Mouse (Mus musculus) c-Kit-positive CD71-negative TER-119-negative erythroid progenitor cells, embryonic 14.5 days (primary cell): ENCODE results near the gene Hist2h3c1.
"Not testable (repeated sequence)": the region's sequence is repeated elsewhere in the genome, so short reads cannot be mapped to it uniquely, and the experiment has no call there.

ENCODE experiments used
- DNase-seq: peaks from one replicate; pipeline ENCODE4 v3.0.0-alpha.2; 2013; ENCODE audit warnings: low read depth

Hist2h3c1 gene

GRCm38 (mm10) chr3:96289201-96289600 is 42.7 kb downstream of the Hist2h3c1 start:
- DNase-seq = no peak

- not testable (repeated sequence) for DNase-seq
Measured at GRCm38 (mm10) chr3:96290727-96291126, 44.2 kb downstream of the Hist2h3c1 start.

- DNase-seq = no peak
Measured at GRCm38 (mm10) chr3:96292641-96293040, 46.2 kb downstream of the Hist2h3c1 start.

- no peak for DNase-seq
Measured at GRCm38 (mm10) chr3:96293368-96293767, 46.9 kb downstream of the Hist2h3c1 start.

- DNase-seq = no peak
Measured at GRCm38 (mm10) chr3:96293787-96294186, 47.3 kb downstream of the Hist2h3c1 start, which contains the start of gene Fcgr1. Gene Fcgr1, minus strand, starts transcription at chr3:96293969.
